Mouse (Mus musculus) embryonic facial prominence, embryonic 12.5 days (tissue): ENCODE measurements around the gene Zranb1. TPM values are rescaled to one million over a fixed set of nuclear protein-coding genes. Genes with fewer than 3 reads are reported as not detected.

ENCODE experiments used
- ATAC-seq: fragments of 200-750 bp; cut with Nextera tagmentation; 2 replicates; pipeline ENCODE4 v1.8.0; 2017; ENCODE audit not compliant: insufficient number of reproducible peaks, insufficient read depth, low FRiP score, low TSS enrichment
- H3K27ac ChIP-seq: fragments of 300-500 bp; sonication (generic); 2 replicates; pipeline ENCODE4 v1.5.1; 2016; ENCODE audit warnings: mild to moderate bottlenecking
- H3K27me3 ChIP-seq: fragments of 300-500 bp; sonication (generic); 2 replicates; pipeline ENCODE4 v1.6.1; 2016; ENCODE audit warnings: mild to moderate bottlenecking, moderate library complexity
- H3K36me3 ChIP-seq: fragments of 300-500 bp; sonication (generic); 2 replicates; pipeline ENCODE4 v1.6.1; 2016; ENCODE audit warnings: mild to moderate bottlenecking
- H3K4me1 ChIP-seq: fragments of 300-500 bp; sonication (generic); 2 replicates; pipeline ENCODE4 v1.6.1; 2016
- H3K4me2 ChIP-seq: fragments of 300-500 bp; sonication (generic); replicated peaks from 2 replicates; pipeline ENCODE4 v1.6.1; 2016; ENCODE audit warnings: mild to moderate bottlenecking, moderate library complexity
- H3K4me3 ChIP-seq: fragments of 300-500 bp; sonication (generic); 2 replicates; pipeline ENCODE4 v1.5.1; 2016; ENCODE audit warnings: mild to moderate bottlenecking
- H3K9ac ChIP-seq: fragments of 300-500 bp; sonication (generic); 2 replicates; pipeline ENCODE4 v1.6.1; 2016; ENCODE audit warnings: mild to moderate bottlenecking, moderate library complexity
- H3K9me3 ChIP-seq: fragments of 300-500 bp; sonication (generic); 2 replicates; pipeline ENCODE4 v1.6.1; 2016; ENCODE audit warnings: mild to moderate bottlenecking, moderate library complexity
- WGBS: fragments of 180-500 bp; shearing (Covaris S2); methylation state at CpG from one replicate; pipeline ENCODE4 v1.1.7; 2016; 5-methylcytosine and 5-hydroxymethylcytosine counted together
- polyA plus RNA-seq: library from polyadenylated mRNA; unstranded; fragments of >200 nt; fragmentation: Nextera tagmentation; extraction: Ambion mirVana; gene quantifications from 2 replicates; pipeline ENCODE4 v1.2.1, GENCODE M21; 2016

The Zranb1 gene
- polyA plus RNA-seq, 1 experiment from 2014 or later, result 18.5 TPM

DNA sequence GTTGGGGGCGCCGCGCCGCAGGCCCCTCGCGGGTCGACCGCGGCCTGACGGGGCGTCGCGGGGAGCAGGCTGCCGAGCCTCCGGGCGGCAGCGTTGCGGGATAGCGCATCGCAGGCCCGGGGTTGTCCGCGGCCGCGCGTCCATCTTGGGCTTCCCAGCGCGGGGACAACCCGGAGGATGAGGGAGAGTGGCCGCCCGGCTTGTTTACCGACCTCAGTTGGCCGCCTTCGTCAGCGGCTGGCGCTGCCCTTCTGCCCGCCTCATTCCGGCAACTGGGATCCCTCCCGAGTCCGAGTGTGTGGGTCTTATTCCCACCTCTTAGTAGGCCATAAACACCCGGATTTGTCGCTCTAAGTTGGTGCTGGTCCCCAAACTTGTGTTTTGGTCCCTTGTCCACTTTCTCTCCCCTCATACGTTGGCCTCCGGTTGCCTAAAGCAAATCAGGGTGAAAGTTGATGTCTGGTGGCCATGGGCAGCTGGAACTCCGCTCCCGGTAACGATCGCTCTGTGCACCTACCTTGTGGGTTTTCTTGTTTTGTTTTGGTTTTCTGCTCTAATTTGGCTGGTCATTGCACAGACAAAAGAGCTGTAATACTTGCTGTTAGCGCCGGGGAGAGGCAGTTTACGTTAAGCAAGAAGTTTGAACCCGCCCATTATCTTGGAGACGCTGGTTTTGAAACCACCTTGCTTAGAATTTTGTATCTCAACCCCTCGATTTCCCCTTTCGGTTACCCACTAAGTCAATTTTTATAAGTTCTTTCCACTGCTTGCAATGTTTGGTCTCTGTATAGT is 814 bp downstream of the Zranb1 start:
- Histone ChIP-seq H3K9me3 (no peaks in the 10 kb centered on the region), H3K27me3 (no peaks in the 10 kb centered on the region), H3K4me3 (peak overlapping the region; percentile 92), H3K4me1 (peaks cover 8% of the 10 kb centered on the region), H3K9ac (peak overlapping the region; percentile 96), H3K4me2 (peak overlapping the region; percentile 65), H3K27ac (peak overlapping the region; percentile 98), H3K36me3 (no peaks in the 10 kb centered on the region)
- under 1% methylated on average over 55 of the region's 55 CpGs for WGBS
- peak; percentile 11; the same call in 1 of the 2 replicates for ATAC-seq

DNA sequence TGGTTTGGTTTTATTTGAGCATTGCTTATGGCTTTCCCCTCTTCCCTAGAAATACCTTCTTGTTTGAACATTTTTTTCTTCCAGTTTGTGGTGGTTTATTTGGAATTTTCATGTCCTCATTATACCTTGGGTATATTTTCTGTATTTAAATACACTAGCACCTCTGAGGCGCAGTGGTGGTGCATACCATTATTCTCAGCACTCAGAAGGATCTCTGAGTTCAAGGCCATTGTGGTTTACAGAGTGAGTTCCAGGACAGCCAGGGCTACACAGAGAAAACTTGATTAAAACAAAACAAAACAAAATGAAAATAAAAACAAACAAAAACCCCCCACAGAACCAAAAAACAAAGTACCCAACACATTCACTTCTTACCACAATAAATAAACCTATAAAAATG is 2.4 kb downstream of the Zranb1 start:
- Histone ChIP-seq H3K4me1 (peaks cover 8% of the 10 kb centered on the region), H3K27me3 (no peaks in the 10 kb centered on the region), H3K9me3 (no peaks in the 10 kb centered on the region), H3K4me3 (no peak overlapping the region), H3K27ac (no peak overlapping the region), H3K36me3 (no peaks in the 10 kb centered on the region), H3K9ac (no peak overlapping the region), H3K4me2 (no peak overlapping the region)
- WGBS, result 88% methylated on average over 1 of the region's 1 CpGs
- no peak for ATAC-seq

DNA sequence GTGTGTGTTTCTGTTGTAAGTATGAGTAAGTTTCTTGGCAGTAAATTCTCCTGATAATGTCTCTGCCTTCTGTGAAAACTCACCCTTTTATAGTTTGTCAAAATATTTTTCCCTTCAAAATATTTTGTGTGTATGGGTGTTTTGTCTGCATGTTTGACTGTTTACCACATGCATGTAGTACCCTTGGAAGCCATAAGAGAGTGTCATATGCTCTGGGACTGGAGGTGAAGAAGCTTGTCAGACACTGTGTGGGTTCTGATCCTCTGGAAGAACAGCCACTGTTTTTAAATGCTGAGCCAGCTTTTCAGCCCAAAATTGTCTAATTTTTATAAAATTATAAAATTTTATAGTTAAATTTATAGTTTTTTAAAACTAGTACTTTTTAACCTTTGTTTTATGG is 3.8 kb downstream of the Zranb1 start:
- no peaks in the 10 kb centered on the region for H3K9me3 ChIP-seq
- H3K27ac ChIP-seq, result no peak overlapping the region
- H3K4me1 ChIP-seq, result peaks cover 8% of the 10 kb centered on the region
- H3K27me3 ChIP-seq, result no peaks in the 10 kb centered on the region
- no peak overlapping the region for H3K4me2 ChIP-seq
- no peaks in the 10 kb centered on the region for H3K36me3 ChIP-seq
- H3K9ac ChIP-seq, result no peak overlapping the region
- ATAC-seq, result no peak
- no peak overlapping the region for H3K4me3 ChIP-seq

DNA sequence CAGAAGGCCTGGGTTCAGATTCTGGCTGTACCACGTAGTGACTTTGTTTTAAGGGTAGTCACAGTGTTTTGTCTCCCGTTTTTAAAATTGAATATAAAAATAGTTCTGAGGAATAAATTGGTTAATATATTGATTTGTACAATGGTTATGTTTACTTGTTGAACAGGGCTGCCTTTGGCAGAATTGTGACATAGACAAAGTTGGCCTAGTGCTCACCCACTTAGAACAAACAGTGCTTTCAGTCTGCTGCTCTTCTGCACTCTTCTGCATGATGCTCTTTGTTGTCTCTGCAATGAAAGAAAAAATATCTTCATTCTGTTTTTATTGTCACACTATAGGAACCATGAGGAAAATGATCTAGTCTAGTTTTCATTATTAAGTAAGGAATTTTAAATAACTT is 8.2 kb downstream of the Zranb1 start:
- ATAC-seq, result no peak

DNA sequence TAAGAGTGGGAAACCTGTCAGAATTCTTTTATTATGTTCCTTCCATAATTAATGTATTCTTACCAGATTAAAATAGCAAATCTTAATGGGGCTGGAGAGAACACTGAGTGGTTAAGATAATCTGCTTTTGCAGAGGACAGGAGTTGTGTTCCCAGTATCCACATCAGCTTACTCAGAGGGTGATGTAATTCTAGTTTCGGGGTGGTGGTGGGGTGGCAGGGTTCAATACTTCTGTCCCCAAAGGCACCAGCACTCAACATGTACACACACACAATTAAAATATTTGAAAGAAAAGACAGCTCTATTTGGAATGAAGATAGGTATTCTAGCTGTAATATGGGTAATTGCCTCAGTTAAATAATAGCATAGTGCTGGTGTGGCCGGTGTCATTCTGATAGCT is 9.6 kb downstream of the Zranb1 start:
- no peak for ATAC-seq
- WGBS, result 82% methylated on average over 2 of the region's 2 CpGs

More for the DNA sequence above, 8.2 kb downstream of the Zranb1 start:
- Histone ChIP-seq H3K36me3 (no peaks in the 10 kb centered on the region), H3K4me3 (no peak overlapping the region), H3K27me3 (no peaks in the 10 kb centered on the region), H3K4me2 (no peak overlapping the region), H3K9ac (no peak overlapping the region), H3K9me3 (no peaks in the 10 kb centered on the region), H3K4me1 (no peaks in the 10 kb centered on the region), H3K27ac (no peak overlapping the region)
- WGBS, result 83% methylated on average over 2 of the region's 2 CpGs

DNA sequence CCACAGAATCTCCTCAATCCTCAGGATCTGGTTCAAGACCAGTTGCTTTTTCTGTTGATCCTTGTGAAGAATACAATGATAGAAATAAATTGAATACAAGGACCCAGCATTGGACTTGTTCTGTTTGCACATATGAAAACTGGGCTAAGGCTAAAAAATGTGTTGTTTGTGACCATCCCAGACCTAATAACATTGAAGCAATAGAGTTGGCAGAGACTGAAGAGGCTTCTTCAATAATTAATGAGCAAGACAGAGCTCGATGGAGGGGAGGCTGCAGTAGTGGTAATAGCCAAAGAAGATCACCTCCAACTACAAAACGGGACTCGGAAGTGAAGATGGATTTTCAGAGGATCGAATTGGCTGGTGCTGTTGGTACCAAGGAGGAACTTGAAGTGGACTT is 19.0 kb downstream of the Zranb1 start:
- 91% methylated on average over 4 of the region's 4 CpGs for WGBS

More for the DNA sequence above, 9.6 kb downstream of the Zranb1 start:
- Histone ChIP-seq H3K36me3 (no peaks in the 10 kb centered on the region), H3K27ac (no peak overlapping the region), H3K4me2 (no peak overlapping the region), H3K9ac (no peak overlapping the region), H3K4me3 (no peak overlapping the region), H3K4me1 (no peaks in the 10 kb centered on the region), H3K27me3 (no peaks in the 10 kb centered on the region), H3K9me3 (no peaks in the 10 kb centered on the region)

DNA sequence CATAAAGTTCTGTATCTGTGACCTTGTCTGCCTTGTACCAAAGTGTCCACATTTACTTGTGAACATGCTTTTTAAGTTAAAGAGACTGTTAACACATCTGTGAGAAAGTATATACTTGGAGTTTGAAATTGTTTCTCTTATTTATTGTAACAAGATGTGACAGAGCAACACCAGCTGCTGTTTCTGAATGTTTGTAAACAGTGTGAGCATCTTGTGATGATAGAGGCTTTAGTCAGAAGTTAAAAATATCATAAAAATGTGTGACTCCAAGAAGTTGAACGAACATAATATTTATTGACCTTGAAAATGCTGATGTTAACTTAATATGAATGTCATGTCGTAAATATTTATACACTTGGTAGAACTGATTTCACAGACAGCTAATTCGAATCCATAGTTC is 19.7 kb downstream of the Zranb1 start:
- no peak for ATAC-seq
- WGBS, result 91% methylated on average over 3 of the region's 3 CpGs

More for the DNA sequence above, 19.0 kb downstream of the Zranb1 start:
- Histone ChIP-seq H3K36me3 (no peaks in the 10 kb centered on the region), H3K9me3 (no peaks in the 10 kb centered on the region), H3K27me3 (no peaks in the 10 kb centered on the region), H3K4me3 (no peak overlapping the region), H3K4me2 (no peak overlapping the region), H3K9ac (no peak overlapping the region), H3K4me1 (no peaks in the 10 kb centered on the region), H3K27ac (no peak overlapping the region)
- ATAC-seq, result no peak

DNA sequence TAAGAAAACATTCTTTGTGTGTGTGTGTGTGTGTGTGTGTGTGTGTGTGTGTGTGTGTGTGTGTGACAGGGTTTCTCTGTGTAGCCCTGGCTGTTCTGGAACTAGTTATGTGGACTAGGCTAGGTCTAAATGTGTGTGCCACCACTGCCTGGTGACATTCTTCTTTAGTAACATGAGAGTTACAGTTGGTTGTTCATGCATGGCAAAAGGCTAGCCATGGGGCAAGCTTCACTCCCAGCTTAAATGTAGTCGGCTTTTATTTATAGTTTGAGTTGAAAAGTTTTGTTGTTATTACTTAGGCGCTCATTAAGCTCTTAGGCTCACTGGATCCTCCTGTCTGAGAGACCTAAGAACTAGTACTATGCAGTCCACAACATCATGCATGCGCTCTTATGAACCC is 33.5 kb downstream of the Zranb1 start:
- Histone ChIP-seq H3K36me3 (peaks cover 4% of the 10 kb centered on the region; the same call in 1 of the 2 replicates), H3K27ac (no peak overlapping the region), H3K9me3 (no peaks in the 10 kb centered on the region), H3K4me1 (0 out of 2 replicates have a peak, but pooled peaks cover 5% of the 10 kb centered on the region), H3K4me3 (no peak overlapping the region), H3K27me3 (no peaks in the 10 kb centered on the region), H3K4me2 (no peak overlapping the region), H3K9ac (no peak overlapping the region)
- no peak for ATAC-seq
- WGBS, result 89% methylated on average over 3 of the region's 3 CpGs

More for the DNA sequence above, 19.7 kb downstream of the Zranb1 start:
- Histone ChIP-seq H3K27me3 (no peaks in the 10 kb centered on the region), H3K4me2 (no peak overlapping the region), H3K9me3 (no peaks in the 10 kb centered on the region), H3K4me1 (no peaks in the 10 kb centered on the region), H3K4me3 (no peak overlapping the region), H3K36me3 (no peaks in the 10 kb centered on the region), H3K9ac (no peak overlapping the region), H3K27ac (no peak overlapping the region)

DNA sequence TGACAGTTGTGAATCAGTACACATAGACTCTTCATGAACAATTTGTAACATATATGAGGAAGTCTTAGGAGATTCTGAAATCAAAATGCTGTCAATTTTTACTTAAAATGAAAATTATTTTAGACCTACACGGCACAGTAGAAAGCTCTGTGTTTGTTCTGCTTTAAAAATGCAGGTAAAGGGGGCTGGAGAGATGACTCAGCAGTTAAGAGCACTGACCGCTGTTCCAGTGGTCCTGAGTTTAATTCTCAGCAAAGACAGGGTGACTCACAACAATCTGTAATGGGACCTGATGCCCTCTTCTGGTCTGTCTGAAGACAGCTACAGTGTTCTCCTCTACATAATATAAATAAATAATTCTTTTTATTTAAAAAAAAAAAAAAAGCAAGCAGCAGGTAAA is 34.8 kb downstream of the Zranb1 start:
- WGBS, result 78% methylated on average over 2 of the region's 2 CpGs
- Histone ChIP-seq H3K36me3 (peaks cover 4% of the 10 kb centered on the region; the same call in 1 of the 2 replicates), H3K27me3 (no peaks in the 10 kb centered on the region), H3K9me3 (no peaks in the 10 kb centered on the region), H3K4me3 (no peak overlapping the region), H3K4me2 (no peak overlapping the region), H3K4me1 (0 out of 2 replicates have a peak, but pooled peaks cover 5% of the 10 kb centered on the region), H3K27ac (no peak overlapping the region), H3K9ac (no peak overlapping the region)
- ATAC-seq, result no peak

DNA sequence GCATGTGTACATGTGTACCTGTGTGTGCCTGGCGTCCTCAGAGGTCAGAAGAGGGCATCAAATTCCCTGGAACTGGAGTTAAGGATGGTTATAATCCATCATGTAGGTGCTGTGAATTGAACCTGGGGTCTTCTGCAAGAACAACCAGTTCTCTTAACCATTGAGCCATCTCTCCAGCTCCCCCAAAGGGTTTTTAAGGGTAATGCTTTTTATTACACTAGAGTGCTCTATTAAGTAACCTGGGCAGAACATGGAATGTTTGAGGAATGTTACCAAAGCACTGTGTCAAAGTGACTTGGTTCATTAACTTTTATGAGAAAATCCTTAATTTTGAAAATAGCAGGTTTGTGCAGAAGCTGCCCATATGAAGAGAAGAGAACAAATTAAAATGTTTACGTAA is 41.1 kb downstream of the Zranb1 start:
- no peaks in the 10 kb centered on the region for H3K27me3 ChIP-seq
- peaks cover 17% of the 10 kb centered on the region for H3K36me3 ChIP-seq
- H3K9ac ChIP-seq, result no peak overlapping the region
- 88% methylated on average over 2 of the region's 2 CpGs for WGBS
- no peak for ATAC-seq
- H3K9me3 ChIP-seq, result no peaks in the 10 kb centered on the region
- H3K27ac ChIP-seq, result no peak overlapping the region
- H3K4me2 ChIP-seq, result no peak overlapping the region
- no peaks in the 10 kb centered on the region for H3K4me1 ChIP-seq
- H3K4me3 ChIP-seq, result no peak overlapping the region

DNA sequence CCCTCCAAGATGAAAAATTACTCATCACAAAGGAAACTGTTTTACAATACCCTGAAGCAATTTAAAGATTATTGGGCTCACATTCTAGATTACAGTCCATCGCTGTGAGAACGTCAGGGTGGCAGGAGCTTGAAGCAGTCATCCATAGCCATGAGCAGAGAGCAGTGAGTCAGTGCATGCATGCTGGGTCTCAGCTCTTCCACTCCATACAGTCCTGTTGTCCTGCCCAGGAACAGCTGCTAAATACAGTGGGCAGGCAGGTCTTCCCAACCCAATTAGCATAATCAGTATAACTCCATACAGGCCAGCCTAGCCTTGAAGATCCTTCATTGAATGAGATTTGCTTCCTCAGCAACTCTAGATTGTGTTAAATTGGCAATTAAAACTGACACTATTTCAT is 45.1 kb downstream of the Zranb1 start:
- no peak overlapping the region for H3K4me2 ChIP-seq
- H3K9me3 ChIP-seq, result no peaks in the 10 kb centered on the region
- H3K27ac ChIP-seq, result no peak overlapping the region
- H3K4me3 ChIP-seq, result no peak overlapping the region
- ATAC-seq, result no peak
- H3K9ac ChIP-seq, result no peak overlapping the region
- peaks cover 16% of the 10 kb centered on the region for H3K36me3 ChIP-seq
- no peaks in the 10 kb centered on the region for H3K27me3 ChIP-seq
- WGBS, result 86% methylated on average over 2 of the region's 2 CpGs
- no peaks in the 10 kb centered on the region for H3K4me1 ChIP-seq

DNA sequence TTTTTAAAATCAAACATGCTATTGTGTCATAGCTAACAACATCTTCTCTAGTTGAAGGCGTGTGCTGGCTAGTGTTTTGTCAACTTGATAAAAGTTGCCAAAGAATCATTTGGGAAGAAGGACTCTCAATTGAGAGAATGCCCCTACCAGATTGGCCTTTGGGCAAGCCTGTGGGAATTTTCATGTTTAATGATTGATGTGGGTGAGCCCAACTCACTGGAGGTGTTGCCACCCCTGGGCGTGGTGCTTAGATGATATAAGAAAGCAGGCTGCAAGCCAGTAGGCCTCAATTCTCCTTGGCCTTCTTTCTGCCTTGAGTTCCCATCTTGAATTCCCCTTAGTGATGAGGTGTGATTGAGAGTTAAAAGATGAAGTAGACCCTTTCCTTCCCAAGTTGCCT is 47.0 kb downstream of the Zranb1 start:
- H3K9me3 ChIP-seq, result no peaks in the 10 kb centered on the region
- WGBS, result 91% methylated on average over 2 of the region's 2 CpGs
- no peak overlapping the region for H3K4me3 ChIP-seq
- no peak overlapping the region for H3K9ac ChIP-seq
- peaks cover 28% of the 10 kb centered on the region for H3K36me3 ChIP-seq
- no peak for ATAC-seq
- no peak overlapping the region for H3K27ac ChIP-seq
- H3K4me1 ChIP-seq, result no peaks in the 10 kb centered on the region
- H3K4me2 ChIP-seq, result no peak overlapping the region
- no peaks in the 10 kb centered on the region for H3K27me3 ChIP-seq
